14 mouse cellular contexts compared by ENCODE assay signal in genomic region chr19:5646731-5647330, GRCm38 (mm10). TPM values are rescaled to one million over a fixed set of nuclear protein-coding genes. Genes with fewer than 3 reads are reported as not detected.
DNase-seq lines count a peak whose midpoint lies in the region.
"Had no signal": no experiment of that assay in that cellular context is flagged by ENCODE, and none has a peak within 500 bp of the region (broad histone marks: within the 10 kb centered on the region; RNA-seq: fewer than 3 reads in every experiment).

No protein-coding gene starts in this region.

- peak; percentile 20 for DNase-seq in cerebellum, adult 11-12 months
- no peak for DNase-seq in cerebellum, postnatal 25 days
- peak; percentile 92 for DNase-seq in heart, adult 11 months
- DNase-seq in heart, postnatal 4 days, result no peak
- peak; percentile 42 for DNase-seq in testis, postnatal 10 days (ENCODE audit: low spot score)
- DNase-seq in testis, postnatal 14 days (ENCODE audit: low spot score), result no peak
- DNase-seq: adrenal gland, adult 2 months; adrenal gland, postnatal 14 days; adrenal gland, postnatal 36 days; cerebellum, adult 11 months; cerebellum, adult 9-10 months; cerebellum, postnatal 10 days; cerebellum, postnatal 36 days; embryo, embryonic 11 days had no signal

RNA-seq across cellular contexts. Expression of gene Rela, which starts 9.5 kb away (rescaled TPM):
- 10 to 100 TPM; 33.0 to 38.6 TPM for total RNA-seq in heart, postnatal 4 days (2021)

RNA-seq across cellular contexts. Expression of gene Sipa1, which starts 16.7 kb away (rescaled TPM):
- total RNA-seq in heart, postnatal 4 days (2021), result 10 to 100 TPM; 40.2 to 42.2 TPM

RNA-seq across cellular contexts. Expression of gene Kat5, which starts 36.8 kb away (rescaled TPM):
- total RNA-seq in heart, postnatal 4 days (2021), result 10 to 100 TPM; 38.3 to 49.2 TPM

RNA-seq across cellular contexts. Expression of gene Map3k11, which starts 41.7 kb away (rescaled TPM):
- 10 to 100 TPM; 39.8 to 40.0 TPM for total RNA-seq in heart, postnatal 4 days (2021)

RNA-seq across cellular contexts. Expression of gene Pcnx3, which starts 41.9 kb away (rescaled TPM):
- total RNA-seq in heart, postnatal 4 days (2021), result 10 to 100 TPM; 42.5 to 42.7 TPM

Comparison
In these comparisons a context has a peak if more than half of its experiments do, and no peak if none do; other contexts are left out.
1. DNase-seq: peak in cerebellum, adult 11-12 months (single experiment), heart, adult 11 months (single experiment) and testis, postnatal 10 days (single experiment); none in cerebellum, postnatal 25 days (0 of 2), heart, postnatal 4 days (single experiment) and testis, postnatal 14 days (single experiment).